ENCODE assay signal across 10 mouse cellular contexts in the genomic region with DNA sequence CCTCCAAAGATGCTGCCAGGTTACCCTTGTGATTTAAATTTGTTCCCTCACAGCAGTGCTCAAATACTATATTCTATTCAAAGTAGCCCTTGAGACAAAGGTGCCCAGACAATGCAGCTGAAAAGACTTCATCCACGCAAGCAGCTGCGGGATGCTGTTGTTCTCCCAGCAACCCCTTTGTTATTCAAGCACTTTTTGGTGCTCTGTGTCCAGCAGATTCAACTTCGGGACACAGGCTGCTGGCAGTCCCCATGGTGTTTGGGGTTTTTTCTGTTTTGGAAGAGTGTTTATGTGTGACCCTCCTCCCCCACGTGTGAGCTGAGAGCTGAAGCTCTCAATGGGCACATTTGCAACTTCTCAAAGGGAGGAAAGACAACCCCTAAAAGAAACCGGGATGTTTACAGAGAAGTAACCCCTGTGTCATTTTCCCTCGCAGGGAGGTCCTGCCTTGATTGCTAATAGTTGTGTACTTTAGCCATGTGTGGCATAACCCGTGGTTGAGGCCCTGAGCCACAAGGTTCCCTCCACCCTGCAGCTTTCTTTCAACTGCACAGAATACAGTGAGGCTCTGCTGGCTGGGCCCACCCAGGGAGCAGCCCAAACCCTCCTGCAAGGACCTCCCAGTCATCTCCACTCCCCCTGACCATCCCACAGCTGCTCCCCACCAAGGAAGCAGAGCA.
A peak's percentile ranks its signal among the peaks of the same experiment; 100 is the strongest.
DNase-seq lines count a peak whose midpoint lies in the region; ATAC-seq and TF ChIP-seq lines count a peak whose summit lies in the region.
"Had no signal": no experiment of that assay in that cellular context is flagged by ENCODE, and none has a peak within 500 bp of the region (broad histone marks: within the 10 kb centered on the region; RNA-seq: fewer than 3 reads in every experiment).

No protein-coding gene starts in this region.

- no peak overlapping the region for H3K4me3 ChIP-seq in kidney, postnatal 0 days (replicated peaks; ENCODE audit: low read depth, low read length)
- no peak overlapping the region for H3K4me3 ChIP-seq in hindbrain, embryonic 16.5 days (ENCODE audit: low read length)
- H3K4me3 ChIP-seq in midbrain, postnatal 0 days (ENCODE audit: low read depth, low read length) = no peak overlapping the region

- DNase-seq in kidney, postnatal 0 days (ENCODE audit: low spot score) = peak; percentile 74
- no peak for DNase-seq in kidney, adult 11 months
- peak; percentile 67 for DNase-seq in embryo, embryonic 9.5 days (ENCODE audit: extremely low spot score)
- peak; percentile 46 for DNase-seq in midbrain, postnatal 0 days (ENCODE audit: low spot score)
- no peak for DNase-seq in cerebellum, adult 11 months
- no peak for DNase-seq in cerebellum, postnatal 14 days
- DNase-seq: B cell, adult 2 months; kidney, postnatal 25 days had no signal

- no peaks in the 10 kb centered on the region for H3K9me3 ChIP-seq in kidney, postnatal 0 days (replicated peaks; ENCODE audit: low read length)
- no peaks in the 10 kb centered on the region for H3K9me3 ChIP-seq in hindbrain, embryonic 16.5 days (ENCODE audit: control insufficient read depth, low read length)
- H3K9me3 ChIP-seq in midbrain, postnatal 0 days (ENCODE audit: low read length) = no peaks in the 10 kb centered on the region

- H3K36me3 ChIP-seq in kidney, postnatal 0 days (ENCODE audit: insufficient read depth, low read length) = no peaks in the 10 kb centered on the region
- H3K36me3 ChIP-seq in hindbrain, embryonic 16.5 days (ENCODE audit: control insufficient read depth, insufficient read depth, low read length) = no peaks in the 10 kb centered on the region
- peaks cover 10% of the 10 kb centered on the region; the same call in 1 of the 2 replicates for H3K36me3 ChIP-seq in midbrain, postnatal 0 days (ENCODE audit: insufficient read depth, low read length)

- peak overlapping the region; percentile 20; the same call in 1 of the 2 replicates for H3K9ac ChIP-seq in kidney, postnatal 0 days (ENCODE audit: low read depth, low read length)
- H3K9ac ChIP-seq in hindbrain, embryonic 16.5 days (ENCODE audit: low read depth, low read length) = no peak overlapping the region
- H3K9ac ChIP-seq in midbrain, postnatal 0 days (replicated peaks; ENCODE audit: low read length, poor library complexity, severe bottlenecking) = no peak overlapping the region

- H3K4me1 ChIP-seq in kidney, postnatal 0 days (replicated peaks; ENCODE audit: insufficient read depth, low read length) = peaks cover 7% of the 10 kb centered on the region; the same call in 1 of the 2 replicates
- H3K4me1 ChIP-seq in hindbrain, embryonic 16.5 days (ENCODE audit: control insufficient read depth, insufficient read depth, low read depth, low read length) = no peaks in the 10 kb centered on the region
- H3K4me1 ChIP-seq in midbrain, postnatal 0 days (ENCODE audit: insufficient read depth, low read length) = no peaks in the 10 kb centered on the region

- no peaks in the 10 kb centered on the region for H3K27me3 ChIP-seq in kidney, postnatal 0 days (ENCODE audit: insufficient read depth, low read length)
- no peaks in the 10 kb centered on the region for H3K27me3 ChIP-seq in hindbrain, embryonic 16.5 days (replicated peaks; ENCODE audit: control insufficient read depth, insufficient read depth, low read length)
- 0 out of 2 replicates have a peak, but pooled peaks cover 2% of the 10 kb centered on the region for H3K27me3 ChIP-seq in midbrain, postnatal 0 days (ENCODE audit: insufficient read depth, low read length)

- H3K4me2 ChIP-seq in kidney, postnatal 0 days (ENCODE audit: low read length) = no peak overlapping the region
- no peak overlapping the region for H3K4me2 ChIP-seq in hindbrain, embryonic 16.5 days (ENCODE audit: low read length)
- H3K4me2 ChIP-seq in midbrain, postnatal 0 days (ENCODE audit: low read depth, low read length, poor library complexity, severe bottlenecking) = no peak overlapping the region

- no peak for TF ChIP-seq CTCF in kidney, postnatal 0 days (IDR thresholded peaks at IDR 0.05; ENCODE audit: low read depth)
- no peak for TF ChIP-seq CTCF in midbrain, postnatal 0 days (IDR thresholded peaks at IDR 0.05)

- H3K27ac ChIP-seq in kidney, postnatal 0 days = peak overlapping the region; percentile 66
- H3K27ac ChIP-seq in hindbrain, embryonic 16.5 days (ENCODE audit: low read depth, low read length) = no peak overlapping the region
- 0 out of 2 replicates have a peak overlapping the region, but pooled peaks have one; percentile 18 for H3K27ac ChIP-seq in midbrain, postnatal 0 days (ENCODE audit: low read depth, low read length)

- WGBS in kidney, postnatal 0 days = 20% methylated on average over 7 of the region's 7 CpGs
- WGBS in hindbrain, embryonic 16.5 days = 8% methylated on average over 7 of the region's 7 CpGs
- WGBS in midbrain, postnatal 0 days = 8% methylated on average over 7 of the region's 7 CpGs

- ATAC-seq in kidney, postnatal 0 days (replicated peaks; ENCODE audit: low FRiP score, low read depth) = peak; percentile 87
- ATAC-seq in hindbrain, embryonic 16.5 days = peak; percentile 79
- ATAC-seq in midbrain, postnatal 0 days (ENCODE audit: low FRiP score) = peak; percentile 47
- no peak for ATAC-seq in erythroblast, adult 5-6 weeks (replicated peaks; ENCODE audit: low FRiP score, poor library complexity, severe bottlenecking)

Comparison
In these comparisons a context has a peak if more than half of its experiments do, and no peak if none do; other contexts are left out.
1. DNase-seq: peak in kidney, postnatal 0 days (single experiment), embryo, embryonic 9.5 days (single experiment) and midbrain, postnatal 0 days (single experiment); none in kidney, adult 11 months (single experiment), cerebellum, adult 11 months (single experiment) and cerebellum, postnatal 14 days (0 of 2).